Mouse (Mus musculus) bone marrow, adult 2 months (tissue): ENCODE measurements at regions not wholly inside any gene's neighbourhood (a gene's known extent, or its start where the extent isn't known, plus 50 kb on each side); places are given as distances from the start of the nearest gene placed in this dataset.
"Not testable (repeated sequence)": the region's sequence is repeated elsewhere in the genome, so short reads cannot be mapped to it uniquely, and the experiment has no call there.

Experiments used
- H3K27ac ChIP-seq: fragments of 200-500 bp; 2 replicates; pipeline ENCODE4 v1.5.1; 2012; ENCODE audit warnings: low read depth, mild to moderate bottlenecking, control low read depth, inconsistent platforms, low read length; ENCODE audit not compliant: control insufficient read depth, poor library complexity, insufficient read depth
- H3K4me1 ChIP-seq: fragments of 200-500 bp; 2 replicates; pipeline ENCODE4 v1.6.1; 2011; ENCODE audit warnings: low read length; ENCODE audit not compliant: control insufficient read depth, insufficient read depth
- H3K4me3 ChIP-seq: fragments of 200-500 bp; replicated peaks from 2 replicates; pipeline ENCODE3; 2011; ENCODE audit warnings: mild to moderate bottlenecking, low read depth, low read length, control low read depth; ENCODE audit not compliant: control insufficient read depth
- CTCF ChIP-seq: fragments of 200-500 bp; IDR thresholded peaks from 2 replicates; pipeline ENCODE4 v1.5.1; 2011; ENCODE audit warnings: low read length, control low read depth; ENCODE audit not compliant: control insufficient read depth, insufficient read depth
- POLR2A ChIP-seq: fragments of 200-500 bp; IDR thresholded peaks from 2 replicates; pipeline ENCODE4 v1.6.1; 2011; ENCODE audit warnings: low read depth, mild to moderate bottlenecking, control low read depth, low read length, borderline replicate concordance; ENCODE audit not compliant: control insufficient read depth
- WGBS: fragments of 180-500 bp; shearing (Covaris S2); methylation state at CpG from one replicate; pipeline ENCODE4 v1.1.7; 2018; 5-methylcytosine and 5-hydroxymethylcytosine counted together

DNA sequence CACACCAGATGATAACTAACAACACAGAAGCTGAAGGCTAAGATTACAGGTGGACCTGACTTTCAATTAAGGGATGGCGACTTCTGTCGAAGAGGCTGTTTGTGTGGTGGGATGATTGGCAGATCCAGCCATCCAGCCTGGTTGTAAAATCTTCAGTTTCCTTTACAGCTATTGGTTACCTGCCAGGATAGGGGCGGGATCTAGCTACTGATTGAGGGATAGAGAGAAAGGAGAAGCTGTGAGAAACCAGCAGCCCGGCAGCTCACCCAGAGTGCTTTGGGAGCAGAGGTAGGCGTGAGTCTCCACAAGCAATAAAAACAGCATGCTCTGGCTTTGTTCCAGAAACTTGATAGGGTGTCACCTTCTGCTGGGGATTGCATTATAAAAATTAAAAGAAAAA is 119.1 kb upstream of the Mocs1 start:
- 26% methylated on average over 5 of the region's 5 CpGs for WGBS
- H3K4me3 ChIP-seq, result no peak overlapping the region
- TF ChIP-seq POLR2A, result no peak
- no peak for TF ChIP-seq CTCF
- no peak overlapping the region for H3K27ac ChIP-seq
- H3K4me1 ChIP-seq, result no peaks in the 10 kb centered on the region

DNA sequence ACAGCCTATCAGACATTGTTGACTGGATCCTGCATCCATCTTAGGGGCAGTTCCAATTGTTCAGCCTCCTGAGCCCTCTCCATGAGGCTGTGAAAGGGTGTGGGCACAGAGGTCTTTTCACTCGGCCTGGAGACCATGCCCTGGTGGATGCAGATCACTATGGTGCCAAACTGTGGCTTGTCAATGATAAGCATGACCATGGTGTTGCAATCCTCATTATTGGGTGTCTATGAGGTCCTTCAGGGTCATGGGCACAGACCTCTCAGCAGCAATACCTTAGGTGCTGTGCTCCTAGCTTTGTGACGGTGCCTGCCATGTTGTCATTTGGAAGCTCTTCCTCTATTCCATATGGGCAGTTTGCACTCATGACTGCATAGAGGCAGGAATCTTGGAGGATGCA is 114.0 kb upstream of the Mocs1 start:
- H3K4me1 ChIP-seq, result no peaks in the 10 kb centered on the region
- TF ChIP-seq CTCF (no peak), POLR2A (no peak)
- no peak overlapping the region for H3K4me3 ChIP-seq
- no peak overlapping the region for H3K27ac ChIP-seq
- 79% methylated on average over 2 of the region's 2 CpGs for whole genome bisulfite sequencing

DNA sequence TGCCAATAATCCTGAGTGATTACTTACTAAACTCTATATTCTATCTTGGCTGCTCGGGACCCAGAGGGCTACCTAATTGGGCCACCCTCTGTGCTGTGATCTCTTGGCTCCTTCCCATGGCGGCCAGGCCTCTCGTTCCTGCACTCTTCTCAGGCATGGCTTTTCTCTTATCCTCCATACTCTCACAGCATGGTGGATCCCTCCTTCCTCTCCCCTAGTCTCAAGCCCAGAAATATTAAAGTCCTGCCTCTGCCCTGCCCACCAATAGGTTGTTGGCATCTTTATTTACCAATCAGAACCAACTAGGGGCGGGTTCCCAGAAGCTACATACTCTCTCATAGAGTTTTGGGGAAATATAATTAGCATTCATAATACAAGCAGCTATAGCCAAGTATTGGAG is 100.6 kb upstream of the Mocs1 start:
- Histone ChIP-seq H3K4me1 (no peaks in the 10 kb centered on the region), H3K27ac (no peak overlapping the region), H3K4me3 (no peak overlapping the region)
- TF ChIP-seq POLR2A, result no peak
- TF ChIP-seq CTCF, result no peak
- 76% methylated on average over 4 of the region's 4 CpGs for WGBS

DNA sequence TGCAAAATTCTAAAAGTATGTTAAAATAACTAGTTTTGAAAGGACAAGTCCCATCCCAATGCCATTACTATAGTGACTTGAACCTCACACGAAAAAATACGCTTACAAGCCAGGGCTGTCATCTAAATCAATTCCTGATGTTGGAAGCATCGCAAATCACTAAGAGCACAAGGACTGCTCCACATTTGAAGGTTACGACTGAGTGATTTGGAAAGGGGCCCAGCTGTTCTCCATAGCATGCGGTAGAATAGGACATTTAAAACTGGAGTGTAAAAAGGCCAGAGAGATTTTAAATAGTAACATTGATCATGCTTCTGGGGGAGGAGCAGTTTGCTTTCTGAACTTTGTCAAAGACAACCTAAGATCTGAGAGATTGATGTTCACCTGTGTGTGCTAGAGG is 92.8 kb upstream of the Mocs1 start:
- Histone ChIP-seq H3K27ac (no peak overlapping the region), H3K4me3 (no peak overlapping the region), H3K4me1 (no peaks in the 10 kb centered on the region)
- WGBS, result 81% methylated on average over 5 of the region's 5 CpGs
- no peak for TF ChIP-seq POLR2A
- no peak for TF ChIP-seq CTCF

DNA sequence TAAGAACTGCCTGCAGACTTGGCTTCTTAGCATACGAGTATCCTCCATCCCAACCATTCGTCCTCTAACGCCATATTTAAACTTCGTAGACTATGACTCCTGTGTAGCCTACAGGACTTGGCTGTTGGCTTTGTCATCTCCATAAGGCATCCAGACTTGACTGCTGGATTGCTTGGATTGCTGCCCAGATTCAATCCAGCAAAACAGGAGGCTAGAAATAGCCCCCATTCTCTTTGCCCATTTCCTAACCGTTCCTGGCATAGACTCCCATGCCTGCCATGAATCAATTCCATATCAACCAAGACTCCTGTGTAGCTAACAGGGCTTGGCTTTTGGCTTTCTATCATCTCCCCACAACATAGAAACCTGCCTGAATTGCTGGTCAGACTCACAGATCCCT is 90.3 kb upstream of the Mocs1 start:
- H3K4me3 ChIP-seq, result no peak overlapping the region
- TF ChIP-seq CTCF (no peak), POLR2A (no peak)
- 90% methylated on average over 5 of the region's 5 CpGs for WGBS
- H3K4me1 ChIP-seq, result no peaks in the 10 kb centered on the region
- H3K27ac ChIP-seq, result no peak overlapping the region

DNA sequence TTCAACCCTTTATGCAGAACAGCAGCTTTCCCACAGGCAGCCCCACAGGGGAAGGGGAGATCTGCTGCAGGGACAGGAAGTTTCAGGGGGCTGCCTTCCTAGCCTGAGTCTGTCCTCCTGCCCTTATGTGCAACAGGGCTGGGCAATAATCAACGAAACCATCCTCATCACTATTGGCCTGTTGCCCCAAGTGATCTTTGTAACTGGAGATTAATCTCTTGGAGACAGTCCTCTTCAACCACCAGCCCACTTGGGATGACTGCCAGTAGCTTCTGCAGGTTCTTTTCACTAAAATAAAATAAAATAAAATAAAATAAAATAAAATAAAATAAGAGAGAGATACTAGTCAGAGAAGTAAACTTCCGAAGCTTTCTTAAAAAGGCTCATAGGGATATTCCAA is 85.5 kb upstream of the Mocs1 start:
- H3K4me1 ChIP-seq, result no peaks in the 10 kb centered on the region
- no peak overlapping the region for H3K4me3 ChIP-seq
- no peak overlapping the region for H3K27ac ChIP-seq
- WGBS, result 60% methylated on average over 2 of the region's 2 CpGs
- TF ChIP-seq POLR2A, result no peak
- no peak for TF ChIP-seq CTCF

DNA sequence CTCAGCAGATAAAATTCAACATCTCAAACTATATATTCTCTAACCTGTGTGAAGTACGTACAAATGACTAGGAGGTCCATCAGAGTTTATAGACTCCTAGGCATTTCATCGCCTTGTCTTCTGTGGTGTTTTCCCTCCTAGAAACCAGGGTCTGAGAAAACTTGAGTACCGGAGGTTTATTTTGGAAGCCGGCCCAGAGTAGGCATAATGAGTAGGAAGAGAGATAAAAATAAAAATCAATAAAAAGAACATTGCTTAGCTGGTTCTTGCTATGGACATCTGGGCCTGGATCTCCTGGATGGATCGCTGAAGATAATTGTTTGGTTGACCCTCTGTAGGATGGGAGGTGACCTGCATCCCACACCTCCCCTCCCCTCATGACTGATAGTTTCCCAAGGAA is 81.5 kb upstream of the Mocs1 start:
- no peaks in the 10 kb centered on the region for H3K4me1 ChIP-seq
- H3K4me3 ChIP-seq, result no peak overlapping the region
- no peak overlapping the region for H3K27ac ChIP-seq
- WGBS, result 87% methylated on average over 5 of the region's 5 CpGs
- TF ChIP-seq CTCF, result no peak
- no peak for TF ChIP-seq POLR2A

DNA sequence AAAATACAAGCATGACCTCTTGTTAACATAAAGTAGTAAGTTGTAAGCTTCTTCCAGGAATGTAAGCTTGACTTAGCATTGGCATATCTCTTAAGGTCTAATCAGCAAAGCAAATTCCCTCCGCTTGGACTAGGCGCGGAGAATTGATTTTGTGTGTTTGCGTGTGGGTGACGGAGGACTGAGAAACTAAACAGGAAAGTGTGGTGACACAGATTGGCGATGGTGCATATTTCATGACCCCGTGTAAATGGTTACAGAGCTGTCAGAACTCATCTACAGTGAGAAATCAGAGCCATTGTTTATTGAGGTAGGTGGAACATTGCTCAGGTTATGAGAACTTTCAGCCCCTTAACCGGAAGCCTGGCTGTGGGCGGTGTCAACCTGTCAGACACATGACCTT is 78.8 kb upstream of the Mocs1 start:
- H3K4me3 ChIP-seq, result no peak overlapping the region
- no peak overlapping the region for H3K27ac ChIP-seq
- no peaks in the 10 kb centered on the region for H3K4me1 ChIP-seq
- no peak for TF ChIP-seq POLR2A
- no peak for TF ChIP-seq CTCF
- 84% methylated on average over 9 of the region's 9 CpGs for WGBS

DNA sequence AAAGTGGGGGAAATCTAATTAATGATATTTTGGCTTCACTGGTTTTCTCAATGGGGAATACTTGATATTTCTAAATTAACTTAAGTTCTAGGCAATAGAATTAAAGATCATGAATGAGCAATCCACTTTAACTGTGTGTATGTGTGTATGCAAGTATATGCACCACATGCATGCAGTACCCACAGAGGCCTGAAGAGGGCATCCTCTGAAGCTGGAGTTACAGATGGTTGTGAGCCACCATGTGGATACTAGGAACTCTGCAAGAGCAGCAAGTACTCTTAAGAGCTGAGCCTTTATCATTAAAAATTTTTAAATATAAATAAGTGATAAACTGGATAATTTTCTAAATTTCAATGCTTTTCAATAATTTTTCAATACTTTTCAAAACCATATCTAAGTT is 69.0 kb upstream of the Mocs1 start:
- TF ChIP-seq POLR2A (no peak), CTCF (no peak)
- H3K4me1 ChIP-seq, result no peaks in the 10 kb centered on the region
- no peak overlapping the region for H3K4me3 ChIP-seq
- H3K27ac ChIP-seq, result no peak overlapping the region

DNA sequence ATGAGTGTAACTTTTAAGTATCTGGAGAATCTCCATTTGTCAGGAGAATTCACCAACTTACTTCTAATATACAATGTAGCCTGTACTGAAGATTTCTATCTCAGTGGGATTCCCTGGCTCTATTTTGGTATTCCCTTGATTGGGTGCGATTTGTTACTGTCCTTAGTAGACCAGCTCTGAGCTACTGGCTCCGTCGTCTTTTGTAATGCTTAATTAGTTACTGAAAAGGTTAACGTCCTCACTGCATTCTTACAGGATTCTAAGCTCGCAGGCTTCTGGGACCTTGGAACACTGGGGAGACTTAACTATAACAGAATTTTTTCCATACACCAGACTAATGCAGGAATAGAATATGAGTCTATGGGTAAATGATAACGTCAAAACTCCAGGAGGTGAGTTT is 67.9 kb upstream of the Mocs1 start:
- H3K4me1 ChIP-seq, H3K27ac ChIP-seq: not testable (repeated sequence)
- 77% methylated on average over 6 of the region's 6 CpGs for WGBS

More for the DNA sequence above, 67.9 kb upstream of the Mocs1 start:
- not testable (repeated sequence) for H3K4me3 ChIP-seq
